Mouse (Mus musculus) C2C12 (cell line): ENCODE results near the gene Eepd1.

Experiments used
- CTCF ChIP-seq: IDR thresholded peaks from one replicate; pipeline ENCODE4 v1.5.1; 2011; ENCODE audit not compliant: control insufficient read depth, insufficient read depth, insufficient read length
- FOSL1 ChIP-seq: IDR thresholded peaks from one replicate; pipeline ENCODE4 v1.8.0; 2011; ENCODE audit warnings: mild to moderate bottlenecking, low read length; ENCODE audit not compliant: poor library complexity, insufficient read depth, severe bottlenecking
- MAX ChIP-seq: IDR thresholded peaks from one replicate; pipeline ENCODE4 v1.6.1; 2011; ENCODE audit warnings: mild to moderate bottlenecking, control low read depth
- MYOD1 ChIP-seq: IDR thresholded peaks from one replicate; pipeline ENCODE4 v1.6.1; 2011; ENCODE audit warnings: low read depth; ENCODE audit not compliant: control insufficient read depth, insufficient read length
- MYOG ChIP-seq: IDR thresholded peaks from one replicate; pipeline ENCODE4 v1.6.1; 2011; ENCODE audit not compliant: control insufficient read depth, insufficient read length; ENCODE audit errors: extremely low read depth
- USF1 ChIP-seq: IDR thresholded peaks from one replicate; pipeline ENCODE4 v1.6.1; 2011; ENCODE audit warnings: low read depth, mild to moderate bottlenecking, control low read depth, moderate library complexity

- TF ChIP-seq CTCF (no peak), USF1 (no peak), MYOD1 (no peak), MYOG (no peak), FOSL1 (no peak), MAX (no peak)
These were observed 71.2 kb downstream of the Eepd1 start for GRCm38 (mm10) chr9:25552532-25552931.
